Mouse (Mus musculus): ENCODE measurements around the gene 1700001P01Rik. TPM values are rescaled to one million over a fixed set of nuclear protein-coding genes. Genes with fewer than 3 reads are reported as not detected.
"Not testable (repeated sequence)": the region's sequence is repeated elsewhere in the genome, so short reads cannot be mapped to it uniquely, and the experiment has no call there.

The 1700001P01Rik gene
- total RNA-seq, 2 experiments from 2014 or later = not detected

DNA sequence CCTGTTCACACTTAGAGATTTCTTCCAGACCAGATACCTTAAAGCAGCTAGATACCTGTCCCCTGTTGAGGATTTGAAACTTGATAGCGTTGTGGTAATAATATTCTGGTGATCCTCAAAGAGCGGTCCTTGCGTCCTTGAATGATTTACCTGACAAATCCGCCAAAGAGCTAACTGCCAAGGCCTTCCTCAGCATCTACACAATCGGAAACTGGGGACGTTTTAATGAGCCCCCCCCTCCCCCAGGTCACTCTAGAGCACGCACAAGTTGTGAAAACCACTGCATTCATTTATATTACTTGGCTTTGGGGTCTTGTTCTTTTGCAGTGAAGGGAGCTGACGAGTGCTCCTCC lies 22.3 kb upstream of the 1700001P01Rik start:
- no peak for DNase-seq (ENCODE audit: low spot score)
- intact Hi-C loops (cut with DNase I) = no loop called here

DNA sequence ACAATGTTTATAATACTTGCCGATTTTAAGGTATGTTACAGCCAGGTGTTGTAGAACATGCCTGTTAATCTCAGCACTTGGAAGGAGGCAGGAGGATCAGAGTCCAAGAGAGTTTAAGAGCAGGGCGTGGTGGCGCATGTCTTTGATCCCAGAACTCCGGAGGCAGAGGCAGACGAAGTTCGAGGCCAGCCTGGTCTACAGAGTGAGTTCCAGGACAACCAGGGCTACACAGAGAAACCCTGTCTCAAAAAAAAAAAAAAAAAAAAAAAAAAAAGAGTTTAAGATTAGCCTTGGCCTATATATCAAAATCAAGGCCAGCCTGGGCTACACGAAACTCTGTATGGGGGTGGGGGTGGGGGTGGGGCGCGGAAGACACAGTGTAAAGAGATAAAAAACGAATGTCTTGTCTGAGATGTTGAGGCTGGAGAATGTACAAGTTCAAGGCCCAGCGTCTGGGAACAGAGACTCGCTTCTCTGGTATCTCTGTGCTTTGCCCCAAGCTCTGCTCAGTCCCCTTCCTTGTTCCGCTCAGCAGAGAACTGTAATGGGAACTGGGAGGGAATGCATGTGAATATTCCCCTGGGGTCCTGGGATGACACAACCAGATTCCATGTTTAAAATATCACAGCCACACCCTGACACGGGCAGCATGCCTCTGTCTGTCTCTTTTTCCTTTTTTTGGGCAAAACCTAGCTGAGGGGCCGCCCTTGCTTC lies 21.8 kb upstream of the 1700001P01Rik start:
- DNase-seq (ENCODE audit: low spot score) = no peak
- intact Hi-C loops (cut with DNase I) = no loop called here

DNA sequence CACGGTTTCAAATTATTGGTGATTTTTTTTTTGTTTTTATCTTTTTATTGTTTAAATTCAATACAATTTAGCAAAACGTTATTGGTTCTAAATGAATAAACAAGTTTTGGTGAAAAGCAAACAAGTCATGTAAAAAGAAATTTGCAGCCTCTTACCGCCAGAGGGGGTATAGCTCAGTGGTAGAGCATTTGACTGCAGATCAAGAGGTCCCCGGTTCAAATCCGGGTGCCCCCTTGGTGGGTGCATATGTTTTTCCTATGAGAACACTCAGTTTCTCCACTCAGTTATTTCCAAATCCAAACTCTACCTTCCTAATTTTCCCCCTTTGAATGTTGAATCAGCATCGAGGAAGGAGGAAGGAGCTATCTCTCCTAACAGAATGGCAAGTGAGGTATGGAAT lies 21.2 kb upstream of the 1700001P01Rik start:
- DNase-seq (ENCODE audit: low spot score) = no peak
- intact Hi-C loops (cut with DNase I) = no loop called here

- intact Hi-C loops (cut with DNase I) = loop anchor here (2.0 kb wide), 1 partner anchor 196 kb away; no protein-coding TSS in a partner anchor
- DNase-seq (ENCODE audit: low spot score) = no peak
Measured at GRCm38 (mm10) chr11:97793165-97793564, 17.4 kb upstream of the 1700001P01Rik start.

GRCm38 (mm10) chr11:97790778-97791438 lies 15.2 kb upstream of the 1700001P01Rik start:
- intact Hi-C loops (cut with DNase I); DNase-seq (ENCODE audit: low spot score): not testable (repeated sequence)

DNA sequence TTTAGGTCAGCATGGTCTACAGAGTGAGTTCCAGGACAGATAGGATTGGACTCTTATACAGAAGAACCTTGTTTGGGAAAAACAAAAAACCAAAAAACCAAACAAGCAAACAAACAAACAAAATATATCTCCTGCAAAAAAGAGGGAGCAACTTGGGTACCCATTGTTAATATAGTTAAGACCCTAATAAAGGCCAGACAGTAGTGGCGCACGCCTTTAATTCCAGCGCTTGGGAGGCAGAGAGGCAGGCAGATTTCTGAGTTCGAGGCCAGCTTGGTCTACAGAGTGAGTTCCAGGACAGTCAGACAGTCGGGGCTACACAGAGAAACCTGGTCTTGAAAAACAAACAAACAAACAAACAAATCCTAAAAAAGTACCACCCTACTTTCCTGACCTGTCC lies 14.0 kb upstream of the 1700001P01Rik start:
- intact Hi-C loops (cut with DNase I) = no loop called here

GRCm38 (mm10) chr11:97787961-97788360 lies 12.2 kb upstream of the 1700001P01Rik start:
- intact Hi-C loops (cut with DNase I) = no loop called here
- DNase-seq (ENCODE audit: low spot score) = no peak

More for the DNA sequence above, 14.0 kb upstream of the 1700001P01Rik start:
- DNase-seq (ENCODE audit: low spot score) = no peak

- intact Hi-C loops (cut with DNase I) = no loop called here
- no peak for DNase-seq (ENCODE audit: low spot score)
Measured at GRCm38 (mm10) chr11:97782564-97782895, 6.8 kb upstream of the 1700001P01Rik start.

DNA sequence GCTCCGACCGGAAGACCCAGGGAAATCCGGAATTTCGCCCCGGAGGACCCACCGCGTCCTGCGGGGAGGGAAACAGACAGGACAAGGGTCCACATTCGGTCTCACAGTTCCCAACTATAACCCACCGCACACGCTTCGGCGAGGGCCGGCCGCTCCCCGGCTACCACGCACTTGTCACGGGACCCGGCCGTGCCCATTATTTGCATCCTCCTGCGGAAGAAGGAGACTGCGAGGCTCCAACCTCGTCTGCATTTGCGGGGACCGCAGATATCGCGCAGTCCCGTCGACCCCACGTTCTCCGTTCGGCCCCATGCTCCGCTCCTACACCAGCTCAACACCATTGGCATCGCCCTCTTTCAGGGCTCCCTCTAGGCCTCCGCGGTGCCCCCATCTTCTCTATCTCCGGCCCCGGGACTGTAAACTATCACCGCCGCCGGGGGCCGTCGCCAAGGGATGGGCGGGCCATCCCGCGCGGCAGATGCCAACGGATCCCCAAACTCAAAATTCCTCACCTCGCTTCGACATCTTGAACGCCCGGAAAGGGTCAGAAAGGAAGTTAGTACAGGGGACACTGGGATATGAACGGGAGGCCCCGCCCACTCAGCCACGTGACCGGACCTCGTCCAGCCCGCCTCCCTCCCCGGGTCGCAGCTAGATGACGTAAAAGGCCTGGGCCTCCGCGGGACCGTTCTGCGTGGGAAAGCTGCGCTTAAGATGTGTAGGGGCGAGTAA lies 6.3 kb upstream of the 1700001P01Rik start, which contains the start of gene Rpl23:
TSS of gene Rpl23 (minus strand) at position 606 of the 732 bp plus-strand sequence.
- peak; percentile 98 for DNase-seq (ENCODE audit: low spot score)
- intact Hi-C loops (cut with DNase I) = loop anchor here (2.0 kb wide), 1 partner anchor 15 kb away; the partner anchor contains the start of gene Cwc25

GRCm38 (mm10) chr11:97781478-97781831 lies 5.7 kb upstream of the 1700001P01Rik start:
- intact Hi-C loops (cut with DNase I) = loop anchor here (2.0 kb wide), 1 partner anchor 15 kb away; the partner anchor contains the start of gene Cwc25
- no peak for DNase-seq (ENCODE audit: low spot score)

DNA sequence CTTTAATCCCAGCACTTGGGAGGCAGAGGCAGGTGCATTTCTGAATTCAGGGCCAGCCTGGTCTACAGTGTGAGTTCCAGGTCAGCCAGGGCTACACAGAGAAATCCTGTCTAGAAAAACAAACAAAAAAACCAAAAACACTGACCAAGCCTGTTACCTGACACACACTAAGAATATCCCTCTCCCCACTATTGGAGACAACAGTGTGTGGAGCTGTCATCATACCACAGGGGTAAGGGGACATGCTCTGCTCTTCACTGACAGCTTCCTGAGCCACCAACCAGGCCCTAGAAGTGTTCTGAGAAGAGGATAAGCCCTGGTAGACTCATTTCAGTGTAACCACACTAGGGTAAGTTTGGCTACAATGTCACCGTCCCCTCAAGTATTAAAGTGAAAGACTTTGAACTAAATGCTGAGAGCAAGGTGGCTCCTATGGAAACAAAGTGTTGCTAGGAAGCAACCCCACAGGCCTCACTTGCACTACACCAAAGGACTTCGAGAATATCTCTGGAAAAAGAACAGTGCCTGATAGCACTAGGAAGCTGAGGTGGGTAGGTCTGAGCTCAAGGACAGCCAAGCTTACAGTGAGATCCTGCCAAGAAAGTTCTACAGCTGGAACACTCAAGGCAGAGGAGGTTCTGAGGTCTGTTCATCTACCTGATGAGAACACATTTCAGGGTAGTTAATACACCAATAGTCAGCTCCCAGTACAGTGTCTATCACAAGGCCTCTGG lies 4.4 kb upstream of the 1700001P01Rik start:
- intact Hi-C loops (cut with DNase I) = loop anchor here (2.0 kb wide), 1 partner anchor 13 kb away; the partner anchor contains the start of gene Cwc25
- DNase-seq (ENCODE audit: low spot score) = no peak

DNA sequence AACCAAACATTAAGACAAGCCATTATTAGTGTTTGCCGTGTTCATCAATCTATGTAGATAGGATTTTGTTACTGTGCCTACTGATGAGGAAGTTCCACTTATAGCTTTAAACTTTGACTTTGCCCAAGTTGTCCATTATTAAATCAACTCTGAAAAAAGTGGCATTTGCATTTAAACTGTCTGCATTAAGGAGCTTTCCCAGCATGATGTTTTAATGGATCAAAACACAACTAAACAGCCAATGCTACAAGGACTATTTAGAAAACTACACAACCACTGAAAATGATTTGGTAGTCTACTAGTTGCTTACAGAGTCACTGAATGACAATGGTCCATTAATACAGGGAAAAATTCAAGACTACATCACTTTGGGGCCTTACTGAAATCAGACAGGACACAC lies 3.2 kb upstream of the 1700001P01Rik start:
- no peak for DNase-seq (ENCODE audit: low spot score)
- intact Hi-C loops (cut with DNase I) = no loop called here

DNA sequence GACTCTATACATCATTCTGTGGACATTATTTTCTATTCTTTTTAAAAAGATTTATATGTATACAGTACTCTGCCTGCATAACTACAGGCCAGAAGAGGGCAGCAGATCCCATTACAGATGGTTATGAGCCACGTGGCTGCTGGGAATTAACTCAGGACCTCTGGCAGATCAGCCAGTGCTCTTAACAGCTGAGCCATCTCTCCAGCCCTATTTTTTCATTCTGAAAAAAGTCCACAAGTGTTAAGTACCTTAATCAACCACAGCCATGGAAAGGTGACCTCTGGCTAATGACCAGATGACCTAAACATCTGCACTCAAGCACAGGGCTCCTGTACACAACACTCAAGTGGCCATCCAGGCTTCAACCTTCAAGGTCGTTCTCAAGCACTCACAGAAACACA lies 1.4 kb upstream of the 1700001P01Rik start:
- intact Hi-C loops (cut with DNase I) = no loop called here
- no peak for DNase-seq (ENCODE audit: low spot score)

GRCm38 (mm10) chr11:97776497-97777128 lies 895 bp upstream of the 1700001P01Rik start:
- no peak for DNase-seq (ENCODE audit: low spot score)
- intact Hi-C loops (cut with DNase I) = no loop called here

DNA sequence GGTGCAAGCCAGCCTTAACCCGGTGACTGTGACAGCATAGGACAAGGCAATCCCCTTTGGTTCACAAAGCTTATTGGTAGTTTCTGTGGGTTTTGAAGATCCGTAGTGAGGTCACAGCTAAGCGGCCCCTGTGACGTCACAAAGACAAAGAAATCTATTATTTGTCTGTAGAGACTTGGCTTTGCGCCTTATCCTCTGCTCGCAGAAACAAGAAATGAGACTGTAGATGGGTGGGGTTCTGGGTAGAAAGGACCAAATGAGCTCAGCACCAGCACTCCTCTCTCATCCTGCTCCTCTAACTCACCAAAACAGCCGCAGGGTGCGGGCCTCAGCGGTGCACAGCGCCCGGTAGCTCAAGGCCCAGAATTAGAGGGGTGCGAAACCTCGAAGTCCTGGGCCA lies 532 bp downstream of the 1700001P01Rik start:
- no peak for DNase-seq (ENCODE audit: low spot score)
- intact Hi-C loops (cut with DNase I) = no loop called here

DNA sequence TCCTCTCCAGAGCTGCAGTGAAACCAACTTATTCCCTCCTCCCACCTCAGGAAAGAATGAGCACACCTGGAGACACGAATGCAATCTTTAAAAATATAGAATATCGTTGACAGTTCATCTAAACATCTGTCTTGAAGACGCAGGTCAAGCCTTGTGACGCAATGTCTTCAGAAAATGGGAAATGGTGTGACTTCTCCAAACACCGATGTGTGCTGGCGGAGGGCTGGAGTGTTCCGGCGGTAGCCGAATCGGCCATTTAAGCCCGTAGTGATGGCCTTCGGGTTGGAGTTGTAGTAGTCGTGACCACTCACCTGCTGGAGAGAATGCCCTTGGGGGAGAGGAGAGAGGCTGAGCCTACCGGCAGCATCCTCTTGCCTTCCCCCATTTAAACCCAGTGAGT lies 4.3 kb downstream of the 1700001P01Rik start:
- intact Hi-C loops (cut with DNase I) = no loop called here
- DNase-seq (ENCODE audit: low spot score) = no peak

- intact Hi-C loops (cut with DNase I) = no loop called here
- no peak for DNase-seq (ENCODE audit: low spot score)
Measured at GRCm38 (mm10) chr11:97769704-97770103, 6.0 kb downstream of the 1700001P01Rik start.

GRCm38 (mm10) chr11:97766154-97766881 lies 9.4 kb downstream of the 1700001P01Rik start, which contains the start of gene Cwc25:
TSS of gene Cwc25 (minus strand) at chr11:97766556.
- intact Hi-C loops (cut with DNase I) = loop anchor here (2.0 kb wide), 1 partner anchor 14 kb away; no protein-coding TSS in a partner anchor
- DNase-seq (ENCODE audit: low spot score) = peak; percentile 93

- no peak for DNase-seq (ENCODE audit: low spot score)
- intact Hi-C loops (cut with DNase I) = no loop called here
Measured at GRCm38 (mm10) chr11:97761638-97762037, 14.1 kb downstream of the 1700001P01Rik start.

Data from heart, postnatal 25 days (tissue).